1 mouse cellular context compared by ENCODE assay signal in genomic region chr13:33964206-33965046, GRCm38 (mm10).
TF ChIP-seq lines count a peak whose summit lies in the region.

TSS of gene Nqo2 (plus strand) at chr13:33964687.

TF ChIP-seq in CH12.LX, 34 proteins besides CTCF, POLR2A, EP300 and RAD21 (continued from another document):
- 0 out of 2 replicates have a peak, but pooled peaks have one; percentile 53 for TF ChIP-seq MXI1 (IDR thresholded peaks at IDR 0.05; ENCODE audit: low read depth, low read length)
- no peak for TF ChIP-seq JUND (conservative IDR thresholded peaks at IDR 0.05; ENCODE audit: low read depth, low read length)
- TF ChIP-seq HCFC1 (IDR thresholded peaks at IDR 0.05; ENCODE audit: low read depth, low read length) = peak; percentile 68
- no peak for TF ChIP-seq USF1 (IDR thresholded peaks at IDR 0.05; ENCODE audit: low read depth, low read length)
- TF ChIP-seq JUN (IDR thresholded peaks at IDR 0.05; ENCODE audit: insufficient read depth, low read depth, low read length) = no peak
- TF ChIP-seq ZC3H11A (IDR thresholded peaks at IDR 0.05; ENCODE audit: low read depth, low read length) = no peak
- TF ChIP-seq ZNF384 (IDR thresholded peaks at IDR 0.05; ENCODE audit: low read depth, low read length) = peak; percentile 81
- TF ChIP-seq NELFE (IDR thresholded peaks at IDR 0.05; ENCODE audit: low read depth, low read length) = peak; percentile 74
- TF ChIP-seq BHLHE40 (IDR thresholded peaks at IDR 0.05; ENCODE audit: low read depth, low read length) = peak; percentile 4; the same call in 1 of the 2 replicates
- TF ChIP-seq POLR2AphosphoS2 (IDR thresholded peaks at IDR 0.05; ENCODE audit: low read depth, low read length) = peak; percentile 38; the same call in 1 of the 2 replicates
